Mouse (Mus musculus) macrophage (primary cell): Measurements from ENCODE around the gene Aldob. TPM values are rescaled to one million over a fixed set of nuclear protein-coding genes. Genes with fewer than 3 reads are reported as not detected.
"Not testable (repeated sequence)": the region's sequence is repeated elsewhere in the genome, so short reads cannot be mapped to it uniquely, and the experiment has no call there.

ENCODE experiments used
- H3K27ac ChIP-seq: fragments of 350-480 bp; formaldehyde crosslinking; 2 replicates; pipeline ENCODE4 v1.9.0; 2021
- H3K36me3 ChIP-seq: fragments of 350-480 bp; formaldehyde crosslinking; 2 replicates; pipeline ENCODE4 v1.9.0; 2021; ENCODE audit errors: inconsistent target
- H3K4me3 ChIP-seq: fragments of 350-480 bp; formaldehyde crosslinking; 2 replicates; pipeline ENCODE4 v1.9.0; 2021; ENCODE audit errors: inconsistent target
- H3K79me2 ChIP-seq: fragments of 350-480 bp; formaldehyde crosslinking; 2 replicates; pipeline ENCODE4 v1.9.0; 2021; ENCODE audit errors: inconsistent target
- WGBS: methylation state at CpG from one replicate; pipeline ENCODE4 v1.1.7; 2026; ENCODE audit warnings: inconsistent platforms; ENCODE audit not compliant: missing documents; 5-methylcytosine and 5-hydroxymethylcytosine counted together
- polyA plus RNA-seq: library from polyadenylated mRNA; stranded (reverse); fragments of 250-400 nt; gene quantifications from 3 replicates; pipeline ENCODE4 v1.2.4, GENCODE M21; 2018; ENCODE audit warnings: inconsistent platforms

The Aldob gene
- polyA plus RNA-seq, 1 experiment from 2014 or later, result not detected

DNA sequence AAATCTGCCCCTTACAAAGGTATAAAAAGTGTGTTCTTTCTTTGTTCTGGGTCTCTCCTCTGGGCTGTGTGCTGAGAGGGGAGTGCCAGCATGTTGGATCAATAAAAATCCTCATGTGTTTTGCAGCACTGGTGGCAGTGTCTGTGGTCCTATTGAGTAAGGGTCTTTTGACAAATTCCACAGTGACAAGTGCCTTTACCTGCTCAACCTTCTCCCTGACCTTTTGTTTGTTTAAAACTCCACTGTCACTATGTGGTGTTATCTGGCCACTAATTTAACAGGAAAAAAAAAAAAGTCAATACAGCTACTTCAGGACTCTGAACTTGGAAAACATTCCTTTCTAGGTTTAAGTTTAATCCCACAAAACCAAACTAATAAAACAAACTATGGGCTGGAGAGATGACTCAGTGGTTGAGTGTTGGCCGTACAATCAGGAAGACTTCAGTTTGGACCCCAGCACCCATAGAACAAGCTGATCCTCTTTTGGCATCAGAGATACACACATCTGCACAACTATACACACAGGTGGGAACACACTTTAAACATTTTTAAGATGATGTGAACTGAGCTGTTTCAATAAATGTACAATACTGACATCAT lies 39.0 kb downstream of the Aldob start:
- H3K27ac ChIP-seq, H3K4me3 ChIP-seq, H3K79me2 ChIP-seq: not testable (repeated sequence)
- H3K36me3 ChIP-seq, result peaks cover 16% of the 10 kb centered on the region
- WGBS, result no CpG with 5 or more reads among the region's 1 CpGs

DNA sequence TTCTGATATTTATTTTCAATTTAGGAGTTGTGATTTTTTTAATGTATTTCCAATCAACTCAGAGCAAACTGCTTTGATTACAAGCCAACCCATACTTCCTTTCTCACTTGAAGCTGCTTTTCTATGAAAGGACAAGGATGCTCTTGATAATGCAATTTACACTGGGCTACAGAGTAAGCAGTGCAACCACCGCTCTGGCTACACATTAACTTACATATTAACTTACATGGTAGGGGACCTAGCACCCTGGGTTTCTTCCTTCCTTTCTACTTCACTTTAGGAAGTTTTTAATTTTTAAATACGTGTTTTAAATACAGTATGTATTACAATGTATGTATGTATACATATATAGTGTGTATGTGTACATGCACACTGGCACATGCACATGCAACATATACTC lies 40.2 kb downstream of the Aldob start:
- H3K27ac ChIP-seq, result no peak overlapping the region
- H3K4me3 ChIP-seq, result no peak overlapping the region
- H3K79me2 ChIP-seq, result no peaks in the 10 kb centered on the region
- peaks cover 16% of the 10 kb centered on the region for H3K36me3 ChIP-seq
- WGBS, result 94% methylated on average over 2 of the region's 2 CpGs

DNA sequence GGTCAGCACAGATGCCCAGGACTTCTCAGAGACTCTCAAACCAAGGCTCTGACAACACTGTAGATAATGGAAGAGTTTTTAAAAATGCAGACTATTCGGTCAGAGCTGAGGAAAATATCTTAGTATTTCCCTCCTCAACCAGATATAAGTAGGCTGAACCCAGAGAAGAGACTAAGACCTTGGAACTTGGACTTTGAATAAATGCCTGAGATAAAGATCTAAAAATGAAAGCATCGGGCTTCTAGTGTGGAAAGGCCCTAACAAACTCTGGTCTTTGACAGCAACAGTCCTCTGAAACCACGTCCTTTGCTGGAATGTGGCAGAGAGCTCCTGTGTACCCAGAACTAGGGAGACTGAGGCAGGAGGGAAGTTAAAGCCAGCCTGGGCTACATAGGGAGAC lies 43.0 kb downstream of the Aldob start, which contains the start of gene Baat:
Gene Baat (minus strand): TSS at position 172 of the 400 bp plus-strand sequence.
- H3K36me3 ChIP-seq, result no peaks in the 10 kb centered on the region
- H3K79me2 ChIP-seq, result no peaks in the 10 kb centered on the region
- WGBS, result 71% methylated on average over 3 of the region's 3 CpGs
- H3K27ac ChIP-seq, result no peak within 1 kb of the TSS
- no peak within 1 kb of the TSS for H3K4me3 ChIP-seq

DNA sequence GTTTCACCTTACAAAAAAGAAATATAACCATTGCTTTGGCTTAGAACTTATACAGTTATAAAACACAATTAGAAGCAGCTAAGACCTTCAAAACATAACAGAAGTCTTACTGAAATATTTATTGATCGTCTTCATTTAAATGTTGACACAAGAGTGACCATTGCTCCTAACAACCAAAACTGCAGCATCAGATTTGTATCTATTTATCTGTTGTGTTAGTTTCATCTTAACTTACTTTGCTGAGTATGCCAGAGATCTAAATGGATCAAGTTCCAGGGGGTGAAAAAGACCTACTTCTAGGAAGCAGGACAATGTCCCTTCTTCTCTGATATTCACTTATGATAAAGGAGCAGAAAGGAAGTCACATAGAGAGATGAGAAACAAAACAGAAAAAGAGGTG lies 45.8 kb downstream of the Aldob start:
- Histone ChIP-seq H3K79me2 (no peaks in the 10 kb centered on the region), H3K27ac (no peak overlapping the region), H3K4me3 (no peak overlapping the region), H3K36me3 (no peaks in the 10 kb centered on the region)
- 91% methylated on average over 1 of the region's 1 CpGs for WGBS

Other genes with a start within 250 kb of the Aldob start
- not detected in 3 replicates for gene Acnat2, start 141.4 kb downstream of the Aldob start, polyA plus RNA-seq
- gene Acnat1, start 75.6 kb downstream of the Aldob start, polyA plus RNA-seq, result not detected in 3 replicates
- not detected in 3 replicates for gene Baat, start 43.0 kb downstream of the Aldob start, polyA plus RNA-seq
- gene Mrpl50, start 28.5 kb downstream of the Aldob start, polyA plus RNA-seq, result 16.6 to 26.8 TPM (median 24.5 TPM) in 3 replicates
- gene Zfp189, start 28.4 kb downstream of the Aldob start, polyA plus RNA-seq, result 2.0 to 4.0 TPM (median 3.0 TPM) in 3 replicates
- not detected in 3 replicates for gene Tmem246, start 48.3 kb upstream of the Aldob start, polyA plus RNA-seq
- 27.6 to 28.7 TPM (median 28.4 TPM) in 3 replicates for gene Rnf20, start 82.5 kb upstream of the Aldob start, polyA plus RNA-seq
- gene Ppp3r2, start 132.5 kb upstream of the Aldob start, polyA plus RNA-seq, result not detected in 3 replicates